Mouse (Mus musculus) gonadal fat pad, adult 2 months (tissue): Measurements from ENCODE around the gene Gm3591. TPM values are rescaled to one million over a fixed set of nuclear protein-coding genes. Genes with fewer than 3 reads are reported as not detected.
"Not testable (repeated sequence)": the region's sequence is repeated elsewhere in the genome, so short reads cannot be mapped to it uniquely, and the experiment has no call there.

Experiments used
- DNase-seq: peaks from one replicate; pipeline ENCODE4 v3.0.0-alpha.2; 2012; ENCODE audit warnings: low read depth
- polyA plus RNA-seq: library from polyadenylated mRNA; depleted of rRNA; stranded (reverse); fragments of >200 nt; gene quantifications from 2 replicates; pipeline ENCODE4 v1.2.3, GENCODE M21; 2012; rRNA removed

Gm3591 gene
- polyA plus RNA-seq = 1.7 and 2.3 TPM in 2 replicates

DNA sequence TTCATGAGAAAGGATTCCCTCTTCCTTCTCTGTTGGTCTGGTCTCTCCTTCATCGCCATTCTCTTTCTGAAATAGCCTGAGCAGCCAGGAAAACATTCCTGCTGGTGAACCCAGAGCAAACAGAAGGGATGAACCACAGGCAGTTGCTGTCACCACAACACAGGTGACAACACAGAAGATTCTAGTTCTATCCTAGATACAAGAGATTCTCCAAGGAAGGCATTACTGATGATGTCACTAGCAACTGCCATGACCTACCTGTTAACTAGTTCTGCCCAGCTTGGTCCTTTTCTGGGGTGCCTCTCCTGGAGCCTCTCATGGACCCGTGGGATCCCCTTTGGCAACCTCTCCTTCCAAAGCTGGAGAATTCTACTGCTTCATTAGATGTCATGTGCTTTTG, at the start of gene Gm3591:
TSS of gene Gm3591 (minus strand) at position 101 of the 400 bp plus-strand sequence.
- not testable (repeated sequence) for DNase-seq

DNA sequence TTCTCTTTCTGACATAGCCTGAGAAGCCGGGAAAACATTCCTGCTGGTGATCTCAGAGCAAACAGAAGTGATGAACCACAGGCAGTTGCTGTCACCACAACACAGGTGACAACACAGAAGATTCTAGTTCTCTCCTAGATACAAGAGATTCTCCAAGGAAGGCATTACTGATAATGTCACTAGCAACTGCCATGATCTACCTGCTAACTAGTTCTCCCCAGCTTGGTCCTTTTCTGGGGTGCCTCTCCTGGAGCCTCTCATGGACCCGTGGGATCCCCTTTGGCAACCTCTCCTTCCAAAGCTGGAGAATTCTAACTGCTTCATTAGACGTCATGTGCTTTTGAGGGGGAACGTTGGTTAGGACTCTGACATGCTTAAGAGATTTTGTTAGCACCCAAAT, 32.2 kb upstream of the Gm3591 start, which contains the start of gene Gm3594:
TSS of gene Gm3594 (minus strand) at position 101 of the 400 bp plus-strand sequence.
- DNase-seq = not testable (repeated sequence)

DNA sequence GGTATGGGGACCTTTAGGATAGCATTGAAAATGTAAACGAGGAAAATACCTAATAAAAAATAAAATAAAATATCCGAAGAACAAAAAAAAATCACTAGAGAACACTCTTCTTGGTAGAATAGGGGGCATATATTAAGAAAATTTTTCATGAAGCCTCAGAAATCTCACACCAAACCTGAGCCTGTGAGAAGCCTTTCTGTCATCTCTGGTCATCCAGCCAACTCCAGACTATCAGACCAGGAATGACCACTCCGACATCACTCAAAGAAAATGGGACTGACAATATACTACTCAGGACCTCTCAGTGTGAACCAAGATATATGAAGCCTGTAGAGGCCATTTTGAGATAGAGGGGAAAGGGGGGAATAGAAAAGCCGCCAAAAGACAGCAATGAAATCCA, 28.5 kb upstream of the Gm3591 start:
- DNase-seq = not testable (repeated sequence)

DNA sequence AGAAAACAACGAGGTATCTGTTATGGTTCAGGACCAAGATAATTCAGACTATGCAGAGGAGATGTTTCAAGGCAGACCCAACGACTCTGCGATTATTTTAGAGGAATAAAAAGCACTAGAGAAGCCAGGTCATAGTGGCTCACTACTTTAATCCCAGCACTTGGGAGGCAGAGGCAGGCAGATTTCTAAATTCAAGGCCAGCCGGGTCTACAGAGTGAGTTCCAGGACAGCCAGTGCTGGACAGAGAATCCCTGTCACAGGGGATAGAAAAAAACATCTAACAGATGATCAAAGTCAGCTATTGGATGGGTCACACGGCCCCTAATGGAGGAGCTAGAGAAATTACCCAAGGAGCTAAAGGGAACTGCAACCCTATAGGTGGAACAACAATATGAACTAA, 27.9 kb upstream of the Gm3591 start:
- DNase-seq = not testable (repeated sequence)

DNA sequence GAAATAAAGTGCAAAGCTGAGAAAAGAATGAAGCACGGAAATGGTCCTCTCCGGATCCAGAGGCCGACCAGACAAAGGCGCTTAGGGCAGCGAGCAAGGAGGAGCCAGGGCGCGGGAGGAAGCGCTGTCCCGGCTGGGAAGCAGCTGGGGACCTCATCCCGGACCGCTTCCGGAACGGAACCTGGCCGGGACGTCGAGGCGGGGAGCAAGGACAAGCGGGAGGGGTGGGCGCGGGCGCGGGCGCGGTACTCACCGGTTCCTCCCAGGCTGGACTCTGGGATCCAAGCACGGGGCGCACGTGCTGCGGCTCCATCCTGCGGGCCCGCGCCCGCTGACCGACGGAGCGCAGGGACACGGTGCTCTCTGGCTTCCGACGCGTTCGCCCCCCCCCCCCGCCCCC, 14.5 kb upstream of the Gm3591 start:
- not testable (repeated sequence) for DNase-seq

DNA sequence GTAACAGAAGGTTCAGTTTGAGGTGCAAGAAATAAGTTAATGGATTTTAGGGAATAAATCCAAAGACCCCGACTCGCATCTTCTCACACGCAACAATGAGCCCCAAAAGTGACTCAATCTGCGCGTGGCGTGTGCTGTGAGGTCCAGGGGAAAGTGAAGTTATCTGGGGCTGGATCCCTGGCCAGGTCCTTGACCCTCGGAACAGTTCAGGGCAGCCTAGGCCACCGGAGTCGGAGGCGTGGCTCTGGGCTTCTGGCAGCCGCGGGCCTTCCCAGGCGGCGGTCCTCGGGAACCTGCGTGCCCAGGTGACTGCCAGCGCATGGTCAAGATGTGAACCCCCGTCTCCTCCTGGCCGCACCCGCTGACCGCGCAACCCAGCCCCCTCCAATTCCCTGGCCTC, 14.1 kb upstream of the Gm3591 start:
- not testable (repeated sequence) for DNase-seq

DNA sequence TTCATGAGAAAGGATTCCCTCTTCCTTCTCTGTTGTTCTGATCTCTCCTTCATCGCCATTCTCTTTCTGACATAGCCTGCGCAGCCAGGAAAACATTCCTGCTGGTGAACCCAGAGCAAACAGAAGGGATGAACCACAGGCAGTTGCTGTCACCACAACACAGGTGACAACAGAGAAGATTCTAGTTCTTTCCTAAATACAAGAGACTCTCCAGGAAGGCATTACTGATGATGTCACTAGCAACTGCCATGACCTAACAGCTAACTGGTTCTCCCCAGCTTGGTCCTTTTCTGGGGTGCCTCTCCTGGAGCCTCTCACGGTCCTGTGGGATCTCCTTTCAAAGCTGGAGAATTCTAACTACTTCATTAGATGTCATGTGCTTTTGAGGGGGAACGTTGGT, 22.1 kb downstream of the Gm3591 start, which contains the start of gene Gm16440:
TSS of gene Gm16440 (minus strand) at position 101 of the 400 bp plus-strand sequence.
- DNase-seq = not testable (repeated sequence)

Other genes with a start within 250 kb of the Gm3591 start
- not detected in 2 replicates for gene Gm21560, start 193.2 kb downstream of the Gm3591 start, polyA plus RNA-seq
- gene Gm3411, start 125.2 kb downstream of the Gm3591 start, polyA plus RNA-seq = 1.9 and 3.4 TPM in 2 replicates
- 0.15 TPM in 1 of 2 replicates, not detected in the other for gene Gm21103, start 107.6 kb downstream of the Gm3591 start, polyA plus RNA-seq
- gene Gm3618, start 68.8 kb downstream of the Gm3591 start, polyA plus RNA-seq = not detected in 2 replicates
- not detected in 2 replicates for gene Gm16440, start 22.2 kb downstream of the Gm3591 start, polyA plus RNA-seq
- gene Gm3594, start 32.1 kb upstream of the Gm3591 start, polyA plus RNA-seq = not detected in 2 replicates
- not detected in 2 replicates for gene Gm8356, start 124.8 kb upstream of the Gm3591 start, polyA plus RNA-seq
- 0.15 and 0.38 TPM in 2 replicates for gene Gm3629, start 178.1 kb upstream of the Gm3591 start, polyA plus RNA-seq
- not detected in 2 replicates for gene Gm3460, start 209.9 kb upstream of the Gm3591 start, polyA plus RNA-seq